Mouse (Mus musculus) adrenal gland, postnatal 4 days (tissue): Measurements from ENCODE around the gene Slc12a8. TPM values are rescaled to one million over a fixed set of nuclear protein-coding genes. Genes with fewer than 3 reads are reported as not detected.
"Not testable (repeated sequence)": the region's sequence is repeated elsewhere in the genome, so short reads cannot be mapped to it uniquely, and the experiment has no call there.

Experiments used
- DNase-seq, 2 experiments: peaks; one replicate each; pipeline ENCODE4 v3.0.0; 2021 to 2022; ENCODE audit warnings: low spot score in 2 of 2, mixed read lengths in 2 of 2
- long read RNA-seq, 2 experiments: library from polyadenylated mRNA; stranded (forward); transcript quantifications; one replicate each; pipeline ENCODE4 v2.0.0; 2021
- total RNA-seq, 2 experiments: library from RNA; stranded (reverse); gene quantifications; 2 replicates each; pipeline ENCODE4 v1.2.3; 2021

Slc12a8 gene
- 1 to 10 TPM; 2.4 to 2.6 TPM for total RNA-seq
- long read RNA-seq, experiment 1, partial matches to known transcripts, result 0 of 1 reads
- long read RNA-seq, experiment 1, other reads (novel, unspliced or antisense), result 1 of 1 reads
- long read RNA-seq, experiment 2, partial matches to known transcripts, result 1 of 2 reads
- long read RNA-seq, experiment 2, other reads (novel, unspliced or antisense), result 1 of 2 reads

DNA sequence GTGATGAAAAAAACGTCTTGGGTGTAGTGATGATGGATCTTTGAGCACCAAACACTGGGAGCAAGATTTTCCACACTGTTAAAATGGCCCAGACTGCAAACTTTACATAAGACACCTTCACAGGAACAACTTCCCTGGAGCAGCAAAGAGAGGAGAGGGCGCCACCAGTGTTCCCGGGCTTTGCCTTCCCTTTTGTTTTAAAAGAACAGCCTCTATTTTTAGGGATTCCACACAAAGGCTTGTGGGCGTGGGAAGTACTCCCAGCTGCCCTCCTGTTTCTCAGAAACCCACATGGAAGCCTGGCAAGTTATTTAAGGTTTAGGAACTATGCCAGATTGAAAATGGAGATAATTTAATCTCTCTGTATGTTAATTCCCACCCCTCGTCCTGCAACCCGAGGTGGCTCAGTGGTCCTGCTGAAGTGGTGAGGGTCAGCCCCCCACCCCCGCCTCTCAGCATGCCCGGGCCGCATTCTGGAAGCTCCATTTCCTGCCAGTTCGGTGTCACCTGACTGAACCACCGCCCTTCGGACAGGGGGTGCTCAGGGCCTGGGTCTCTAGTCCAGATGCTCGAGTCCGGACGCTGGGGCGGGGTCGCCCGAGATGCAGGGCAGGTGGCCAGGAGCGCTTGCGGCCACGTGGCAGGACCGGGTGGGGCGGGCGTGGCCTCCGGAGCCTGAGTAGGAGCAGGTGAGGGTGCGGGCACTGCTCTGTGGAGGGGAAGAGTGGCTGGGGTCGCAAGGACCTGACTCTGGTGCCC, at the start of gene Slc12a8:
Slc12a8 (plus strand) TSS at position 522 of the 759 bp plus-strand sequence.
- no peak for DNase-seq

DNA sequence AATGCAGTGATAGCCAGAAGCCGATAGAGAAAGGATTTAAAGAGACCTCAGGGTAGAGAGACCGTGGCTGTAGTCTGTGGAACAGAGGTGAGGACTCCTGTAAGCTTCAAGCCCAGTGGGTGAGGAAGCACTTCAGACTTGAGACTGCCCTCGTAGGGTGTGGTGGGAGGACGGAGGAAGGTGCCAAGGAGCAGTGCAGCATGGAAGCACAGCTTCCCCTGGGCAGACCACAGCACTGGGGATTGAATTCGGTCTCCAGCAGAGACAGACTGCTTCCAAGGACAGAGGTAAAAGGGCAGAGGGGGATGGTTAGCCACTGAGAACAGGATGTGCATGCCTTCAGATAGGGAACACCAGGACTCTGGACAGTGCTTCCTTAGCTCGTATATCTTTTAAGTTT, 49.7 kb upstream of the Slc12a8 start:
- no peak for DNase-seq

DNA sequence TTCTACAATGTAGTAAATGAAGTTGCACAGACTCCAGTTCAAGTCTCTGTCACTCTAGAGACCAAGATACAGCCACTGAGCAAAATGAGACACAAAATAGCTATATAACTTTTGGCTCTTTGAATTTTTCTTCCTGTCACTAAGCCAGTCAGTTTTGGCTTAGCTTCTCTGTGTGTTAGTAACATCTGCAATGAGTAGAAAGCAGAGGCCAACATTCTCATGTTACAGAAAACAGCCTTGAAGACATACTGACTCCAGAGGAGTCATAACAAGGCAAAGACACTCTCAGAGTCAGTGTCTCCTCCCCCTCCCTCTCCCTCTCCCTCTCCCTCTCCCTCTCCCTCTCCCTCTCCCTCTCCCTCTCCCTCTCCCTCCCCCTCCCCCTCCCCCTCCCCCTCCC, 47.2 kb upstream of the Slc12a8 start:
- DNase-seq, result no peak

DNA sequence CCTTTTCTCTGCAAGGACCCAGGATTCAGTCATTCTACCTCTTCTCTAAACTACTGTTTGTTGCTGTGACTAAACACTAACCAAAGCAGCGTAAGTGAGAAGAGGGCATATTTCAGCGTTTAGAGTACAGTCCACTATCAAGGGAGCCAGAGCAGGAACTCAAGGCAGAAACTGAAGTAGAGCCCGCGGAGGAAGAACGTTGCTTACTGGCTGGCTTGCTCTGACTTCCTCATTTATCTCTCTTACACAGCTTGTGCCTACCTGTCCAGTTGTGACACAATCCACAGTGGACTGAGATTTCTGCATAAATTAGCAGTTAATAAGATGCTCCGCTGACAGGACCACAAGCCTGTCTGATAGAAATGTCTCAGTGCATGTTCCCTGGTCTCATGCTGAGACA, 42.7 kb upstream of the Slc12a8 start:
- no peak for DNase-seq

DNA sequence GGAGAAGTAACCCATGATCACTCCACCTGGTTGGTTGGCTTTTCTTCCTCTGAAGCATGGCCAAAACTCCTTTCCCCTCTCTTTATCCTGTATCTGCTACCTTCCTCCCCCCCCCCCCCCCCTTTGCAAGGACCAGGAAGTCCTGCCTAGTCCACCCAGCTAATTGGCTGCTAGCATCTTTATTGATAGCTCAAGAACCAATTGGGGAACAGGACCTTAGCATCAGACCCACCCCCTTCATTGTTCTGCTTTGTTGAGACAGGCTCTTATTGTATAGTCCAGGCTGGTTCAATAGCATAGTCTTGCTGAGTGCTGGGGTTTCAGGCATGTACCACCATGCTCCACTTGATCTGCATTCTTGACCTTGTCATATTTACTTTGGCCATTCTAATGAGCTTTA, 37.2 kb upstream of the Slc12a8 start:
- DNase-seq, result no peak

DNA sequence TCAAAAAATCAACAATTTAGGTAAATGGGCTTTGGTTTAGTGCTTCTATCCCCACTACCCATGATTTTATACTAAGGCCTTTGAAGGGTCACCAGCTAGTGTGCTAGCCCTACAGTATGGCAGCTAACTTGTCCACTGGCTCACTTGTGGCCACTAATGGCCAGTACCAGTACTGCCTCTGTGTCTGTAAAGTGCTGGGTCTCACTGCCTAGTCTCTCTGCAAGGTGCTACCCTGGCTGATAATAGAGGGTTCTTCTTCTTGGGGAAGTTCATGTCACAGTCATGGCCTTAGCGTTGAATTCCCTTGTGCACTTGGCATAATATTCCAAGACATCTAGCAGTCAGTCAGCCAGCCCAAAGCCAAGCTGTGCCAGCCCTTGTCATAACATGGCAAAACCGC, 36.0 kb upstream of the Slc12a8 start:
- no peak for DNase-seq

DNA sequence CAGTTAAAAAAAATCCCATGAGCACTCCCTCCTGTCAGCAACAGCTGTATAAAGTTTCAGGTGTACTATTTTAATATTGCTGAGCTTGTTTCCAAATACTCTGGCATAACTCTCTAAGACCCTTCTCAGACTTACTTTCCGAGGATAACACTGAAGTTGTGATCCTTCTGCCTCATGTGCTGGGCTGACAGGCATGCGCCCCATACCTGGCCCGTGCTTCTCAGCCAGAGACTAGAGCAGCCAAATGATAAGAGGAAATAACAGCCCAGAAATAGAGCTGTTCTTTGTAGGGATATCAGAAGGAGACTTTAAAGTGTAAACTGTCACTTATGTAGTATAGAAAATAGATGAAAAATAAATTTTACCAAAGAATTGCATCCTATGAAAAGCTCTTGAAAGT, 34.8 kb upstream of the Slc12a8 start:
- DNase-seq, result no peak

DNA sequence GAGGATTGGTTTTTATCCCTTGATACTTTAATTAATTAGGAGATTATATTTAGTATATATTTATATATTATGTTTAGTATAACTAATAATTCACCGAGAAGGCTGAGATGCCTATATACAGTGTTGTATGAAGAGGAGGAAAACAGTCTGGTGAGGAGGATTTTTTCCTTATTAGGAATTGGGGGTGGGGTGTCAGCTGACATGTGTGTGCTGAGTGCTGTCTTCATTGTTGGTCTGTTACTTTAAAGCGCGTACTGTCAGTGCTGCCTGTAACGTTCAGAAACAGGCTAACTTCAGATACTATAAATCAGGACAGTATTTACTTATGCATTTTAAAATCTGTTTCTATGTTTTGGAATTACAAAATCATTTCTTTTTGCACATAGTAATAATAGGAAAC, 29.4 kb upstream of the Slc12a8 start:
- no peak for DNase-seq

DNA sequence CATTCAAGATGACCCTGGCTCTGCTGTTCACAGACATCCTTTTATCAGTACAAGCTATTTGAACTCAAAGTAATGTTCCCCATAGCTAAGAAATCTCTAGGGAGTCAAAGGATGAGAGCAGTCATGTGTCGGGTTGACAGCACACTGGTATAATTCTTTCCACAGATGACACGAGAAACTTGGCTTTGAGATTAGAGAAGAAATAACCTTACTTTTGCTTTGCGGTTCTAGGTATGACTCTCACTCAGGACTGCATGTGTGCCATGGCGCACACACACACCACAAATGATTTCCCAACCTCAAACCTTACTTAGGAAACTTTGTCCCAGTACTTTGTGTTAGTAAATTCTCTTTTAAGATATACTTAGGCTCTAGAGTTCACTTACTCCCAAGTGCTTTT, 22.8 kb upstream of the Slc12a8 start:
- DNase-seq, result no peak

DNA sequence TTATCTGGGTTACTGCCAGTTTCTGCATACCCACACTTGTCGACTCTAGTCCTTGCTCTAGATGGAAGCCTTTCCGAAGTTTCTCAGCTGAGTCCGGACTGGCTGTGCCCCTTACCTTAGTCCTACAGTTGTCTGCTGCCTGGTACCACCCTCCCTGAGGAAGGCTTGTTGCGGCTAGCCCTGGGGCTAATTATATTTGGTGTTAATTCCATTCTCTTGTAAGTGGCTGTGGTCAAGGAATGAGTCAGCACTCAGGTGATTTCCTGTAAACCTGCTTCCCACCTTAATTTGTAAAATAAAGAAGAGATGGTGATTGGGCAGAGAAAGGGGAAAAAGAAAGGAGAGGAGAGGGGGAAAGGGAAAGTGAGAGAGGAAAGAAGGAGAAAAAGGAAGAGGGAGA, 9.0 kb upstream of the Slc12a8 start:
- DNase-seq, result no peak

DNA sequence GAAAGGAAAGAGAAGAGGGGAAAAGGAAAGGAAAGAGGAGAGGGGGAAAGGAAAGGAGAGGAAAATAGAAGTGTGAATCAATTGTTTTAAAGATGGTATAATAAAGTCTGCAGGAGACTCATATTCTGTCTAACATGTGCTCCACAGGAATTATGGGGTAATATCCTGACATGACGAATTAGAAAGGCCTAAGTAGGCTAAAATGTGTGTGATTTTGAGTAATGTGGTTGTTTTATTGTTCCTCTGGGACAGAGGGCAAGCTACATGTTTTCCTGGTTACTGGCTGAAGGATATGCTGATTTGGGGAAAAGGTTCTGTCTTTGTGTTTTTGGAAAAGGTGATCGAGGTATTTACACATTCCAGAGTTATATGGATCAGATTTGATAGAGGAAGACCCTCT, 7.9 kb upstream of the Slc12a8 start:
- DNase-seq, result not testable (repeated sequence)

DNA sequence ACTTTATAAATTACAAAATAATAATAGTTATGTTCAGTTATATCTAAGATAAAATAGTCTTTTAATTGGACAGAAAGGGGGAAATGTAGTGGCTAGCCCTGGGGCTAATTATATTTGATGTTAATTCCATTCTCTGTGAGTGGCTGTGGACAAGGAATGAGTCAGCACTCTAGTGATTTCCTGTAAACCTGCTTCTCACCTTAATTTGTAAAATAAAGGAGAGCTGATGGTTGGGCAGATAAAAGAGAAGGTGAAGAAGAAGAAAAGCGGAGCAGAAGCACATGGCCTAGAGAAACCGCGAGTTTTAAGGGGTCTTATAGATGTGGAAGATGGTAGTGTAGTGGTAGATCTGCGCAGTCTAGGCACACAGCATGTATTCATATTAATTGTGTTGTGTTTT, 6.3 kb upstream of the Slc12a8 start:
- DNase-seq, result not testable (repeated sequence)

DNA sequence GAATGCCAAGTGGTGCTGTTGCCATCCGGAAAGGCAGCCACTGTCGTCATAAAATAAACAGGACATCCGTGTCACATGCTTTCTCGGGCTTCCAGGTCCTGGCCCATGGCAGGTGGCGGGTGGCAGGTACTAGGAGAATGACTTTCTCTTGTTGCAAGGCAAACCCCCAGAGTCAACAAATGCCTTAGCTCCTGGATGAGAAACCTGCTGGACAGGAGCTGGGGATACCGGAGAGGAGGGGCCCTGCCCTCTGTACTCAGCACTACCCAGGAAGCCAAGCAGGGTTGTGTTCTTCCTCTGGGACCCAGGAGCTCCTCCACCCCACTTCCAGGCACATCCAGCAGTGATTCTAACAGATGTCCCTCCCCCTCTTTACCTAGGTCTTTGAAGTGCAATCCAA, 4.6 kb upstream of the Slc12a8 start:
- no peak for DNase-seq

DNA sequence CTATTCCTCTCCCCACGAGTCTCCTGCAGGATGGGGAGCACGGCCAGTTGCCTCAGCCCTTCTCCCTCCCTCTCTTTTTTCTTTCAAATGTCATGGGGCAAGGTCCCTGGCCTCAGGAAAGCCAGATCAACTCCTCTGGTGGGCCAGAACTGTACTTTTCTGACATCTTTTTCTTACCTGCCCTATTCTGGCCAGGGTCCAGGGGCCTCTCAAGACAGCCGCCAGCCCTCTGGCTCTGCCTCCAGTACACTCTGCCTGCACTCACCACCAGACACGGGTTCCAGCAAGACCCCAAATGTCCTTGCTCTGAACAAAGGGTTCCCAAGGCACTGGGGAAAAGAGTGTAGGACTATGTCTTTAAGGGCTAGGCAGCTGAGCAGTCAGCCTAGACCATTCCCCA, 499 bp downstream of the Slc12a8 start:
- DNase-seq, result no peak

DNA sequence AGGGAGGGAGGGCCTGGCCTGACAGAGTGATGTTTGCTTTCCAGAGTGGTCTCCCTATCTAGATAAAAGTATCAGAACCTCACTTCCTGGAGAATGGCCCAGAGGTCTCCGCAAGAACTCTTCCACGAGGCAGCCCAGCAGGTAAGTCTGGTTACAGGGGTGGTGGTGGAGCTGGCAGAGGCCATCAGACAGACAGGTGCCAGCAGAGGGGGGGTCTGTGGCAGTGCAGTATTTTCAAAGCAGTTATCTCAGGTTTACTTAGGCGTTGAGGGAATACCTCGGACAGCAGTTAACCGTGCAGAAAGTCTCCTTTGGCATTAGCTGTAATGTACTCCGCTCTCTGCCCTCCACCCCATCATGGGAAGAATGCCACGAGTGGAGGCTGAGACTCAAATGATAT, 1.1 kb downstream of the Slc12a8 start:
- DNase-seq, result no peak

DNA sequence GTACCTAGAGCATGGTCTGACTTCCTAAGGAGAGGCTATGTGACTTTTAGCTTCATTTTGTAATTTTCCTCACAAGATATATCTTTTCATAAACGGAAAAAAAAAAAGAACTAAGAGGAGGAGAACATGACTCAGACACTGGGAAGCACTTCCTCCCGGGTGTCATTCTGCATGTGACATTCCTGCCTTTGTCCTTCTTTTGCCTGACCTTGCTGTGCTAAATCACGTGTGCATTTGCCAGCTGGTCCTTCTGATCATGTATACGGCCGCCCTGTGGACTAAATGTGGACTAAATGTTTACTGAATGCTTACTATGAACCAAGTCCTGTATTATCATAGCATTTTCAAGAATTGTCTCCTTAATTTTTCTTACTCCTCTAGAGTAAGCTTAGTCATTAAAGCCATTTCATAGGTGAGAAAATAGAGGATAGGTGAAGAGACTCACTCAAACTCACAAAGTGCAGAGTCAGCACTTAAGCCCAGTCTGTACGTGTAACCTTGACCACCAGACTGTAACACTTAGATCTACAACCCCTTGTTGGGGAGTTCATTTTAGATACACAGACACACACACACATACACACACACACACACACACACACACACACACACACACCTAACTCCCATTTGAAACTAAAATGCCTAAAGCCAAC, 2.9 kb downstream of the Slc12a8 start:
- no peak for DNase-seq

DNA sequence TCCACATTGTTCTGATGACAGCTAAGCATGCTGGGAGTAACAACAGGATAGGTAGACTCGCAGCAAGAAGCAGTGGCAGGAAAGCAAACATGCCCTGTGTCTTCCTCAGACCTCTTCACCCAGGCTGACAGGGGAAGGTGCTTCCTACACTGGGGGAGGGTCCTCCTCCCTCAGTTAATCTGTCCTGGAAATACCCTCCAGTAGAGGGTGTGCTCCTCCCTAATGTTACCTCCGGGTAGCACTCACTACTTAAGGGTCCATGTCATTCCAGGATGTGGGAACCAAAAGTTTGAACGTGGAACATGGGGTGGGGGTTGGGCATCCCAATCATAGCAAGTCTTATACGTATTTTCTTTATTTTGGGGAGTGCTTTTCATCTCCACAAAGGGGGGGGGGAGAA, 5.4 kb downstream of the Slc12a8 start:
- DNase-seq, result no peak

DNA sequence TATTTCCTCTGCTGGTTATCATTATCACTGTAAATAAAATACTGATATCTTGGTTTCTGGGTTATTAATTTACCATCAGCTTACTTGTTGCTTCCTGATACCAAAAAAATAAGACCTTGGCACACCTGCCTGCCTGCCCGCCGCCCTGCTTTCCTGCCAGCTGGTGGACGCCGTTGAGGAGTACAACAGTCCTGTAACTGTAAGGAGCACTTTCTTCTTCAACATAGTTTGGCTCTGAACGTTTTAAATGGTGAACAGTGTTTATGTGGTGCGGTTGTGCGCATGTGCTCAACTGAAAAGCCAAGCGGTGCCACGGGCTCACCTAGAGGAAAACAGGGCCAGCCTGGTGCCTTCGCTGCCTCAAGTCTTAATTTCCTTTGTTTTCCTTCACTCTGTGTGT, 6.4 kb downstream of the Slc12a8 start:
- no peak for DNase-seq

DNA sequence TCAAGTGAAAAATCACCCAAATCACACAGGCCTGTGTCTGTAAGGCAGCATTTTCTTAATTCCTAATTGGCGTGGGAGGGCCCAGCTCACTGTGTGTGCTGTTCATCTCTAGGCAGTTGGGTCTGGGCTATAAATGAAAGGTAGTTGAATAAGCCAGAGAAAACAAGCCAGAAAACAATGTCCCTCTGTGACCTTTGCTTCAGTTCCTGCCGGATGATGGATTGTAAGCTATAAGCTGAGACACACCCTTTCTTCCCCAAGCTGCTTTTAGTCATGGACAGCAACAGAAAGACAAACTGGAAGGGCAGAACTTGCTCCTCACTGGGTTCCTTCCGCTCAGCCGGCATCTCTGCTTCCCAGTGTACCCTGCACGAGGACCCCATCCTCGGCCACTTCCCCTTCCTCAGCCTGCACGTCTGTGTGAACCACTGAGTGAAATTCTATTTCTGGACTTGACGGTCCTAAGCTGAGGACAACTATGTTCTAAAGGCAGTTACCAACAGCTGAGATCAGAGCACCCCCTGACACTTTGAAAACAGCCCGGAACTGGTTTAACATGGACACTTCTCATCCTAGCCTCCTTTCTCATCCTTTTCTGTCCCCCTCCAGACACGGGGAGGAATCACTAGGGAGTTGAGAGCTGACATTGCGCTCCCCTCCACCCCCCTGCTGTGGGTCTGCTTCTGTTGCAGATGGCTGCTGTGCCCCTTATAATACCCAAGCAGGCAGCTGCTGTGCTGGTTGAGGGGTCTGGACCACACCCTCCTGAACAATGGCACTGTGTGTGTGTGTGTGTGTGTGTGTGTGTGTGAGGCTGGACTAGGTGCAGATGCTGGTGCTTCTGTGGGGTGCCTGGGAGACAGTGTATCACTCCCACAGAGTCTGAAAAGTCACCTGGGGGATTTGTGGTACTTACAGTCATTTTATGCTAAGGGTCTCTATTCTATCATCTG, 12.7 kb downstream of the Slc12a8 start:
- DNase-seq, result no peak

DNA sequence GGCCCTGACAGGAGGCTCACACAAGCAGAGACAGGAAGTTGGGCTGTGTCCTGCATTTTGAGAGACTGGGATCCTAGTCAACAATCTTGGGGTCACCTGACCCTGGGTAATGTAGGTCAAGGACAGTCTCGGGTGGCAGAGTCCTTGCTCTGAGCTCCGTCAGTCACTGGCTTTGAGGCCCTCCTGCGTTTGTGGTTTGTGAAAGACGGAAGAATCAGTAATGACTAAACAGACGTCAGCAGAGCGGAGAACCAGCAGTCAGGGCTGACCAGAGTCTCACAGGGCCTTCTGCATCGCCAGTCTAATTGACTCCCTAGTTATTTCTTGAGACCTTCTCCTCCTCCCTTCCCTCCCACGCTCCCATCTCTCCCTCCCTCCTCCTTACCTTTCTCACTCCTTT, 14.1 kb downstream of the Slc12a8 start:
- DNase-seq, result no peak

DNA sequence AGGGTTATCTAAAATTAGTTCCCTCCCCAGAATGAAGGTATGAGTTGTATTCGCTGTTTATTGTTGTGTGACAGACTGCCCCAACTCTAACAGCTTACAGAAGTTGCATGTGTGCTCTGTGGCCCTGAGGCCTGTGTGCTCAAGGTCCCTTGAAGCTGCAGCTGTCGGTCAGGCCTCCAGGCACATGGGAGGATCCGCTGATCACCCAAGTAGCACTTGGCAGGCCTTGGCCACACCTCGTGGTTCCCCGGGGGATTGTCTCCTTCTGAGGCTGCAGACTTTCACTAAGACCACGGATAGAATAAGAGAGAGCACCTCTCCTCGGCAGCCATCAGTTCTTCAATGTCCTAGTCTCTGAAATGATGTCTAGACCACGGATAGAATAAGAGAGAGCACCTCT, 19.3 kb downstream of the Slc12a8 start:
- DNase-seq, result no peak
